Mouse (Mus musculus) liver, adult (tissue): ENCODE results near the gene Cyld.

Experiments used
- GATA4 ChIP-seq: IDR thresholded peaks from 2 replicates; pipeline ENCODE4 v1.6.1; 2014; ENCODE audit warnings: mild to moderate bottlenecking, low read length; ENCODE audit not compliant: insufficient replicate concordance

Cyld gene

DNA sequence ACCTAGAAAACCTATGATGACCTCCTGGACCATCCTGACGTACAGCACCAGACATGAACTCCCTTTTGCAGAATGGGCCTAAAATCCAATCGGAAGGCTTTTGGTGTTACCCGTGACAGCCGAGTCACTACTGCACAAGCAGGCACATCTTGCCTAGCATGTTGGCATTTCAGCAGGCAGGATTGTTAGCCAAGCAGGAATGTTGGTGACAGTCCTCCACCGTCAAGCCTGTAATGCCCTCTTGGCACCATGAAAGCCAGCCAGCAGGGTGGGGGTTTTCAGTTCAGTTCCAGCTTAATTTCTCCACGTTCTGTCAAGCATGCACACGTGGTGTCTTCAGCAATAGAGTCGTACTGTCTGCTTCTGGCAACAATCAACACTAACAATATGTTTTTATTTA, 19.8 kb upstream of the Cyld start:
- TF ChIP-seq GATA4, result no peak

GRCm38 (mm10) chr8:88680566-88680965, 16.3 kb upstream of the Cyld start:
- TF ChIP-seq GATA4, result no peak

GRCm38 (mm10) chr8:88681046-88681445, 15.8 kb upstream of the Cyld start:
- no peak for TF ChIP-seq GATA4

- no peak for TF ChIP-seq GATA4
Measured at GRCm38 (mm10) chr8:88683656-88684289, 13.1 kb upstream of the Cyld start.

- TF ChIP-seq GATA4, result no peak
Measured at GRCm38 (mm10) chr8:88686226-88686905, 10.5 kb upstream of the Cyld start.

DNA sequence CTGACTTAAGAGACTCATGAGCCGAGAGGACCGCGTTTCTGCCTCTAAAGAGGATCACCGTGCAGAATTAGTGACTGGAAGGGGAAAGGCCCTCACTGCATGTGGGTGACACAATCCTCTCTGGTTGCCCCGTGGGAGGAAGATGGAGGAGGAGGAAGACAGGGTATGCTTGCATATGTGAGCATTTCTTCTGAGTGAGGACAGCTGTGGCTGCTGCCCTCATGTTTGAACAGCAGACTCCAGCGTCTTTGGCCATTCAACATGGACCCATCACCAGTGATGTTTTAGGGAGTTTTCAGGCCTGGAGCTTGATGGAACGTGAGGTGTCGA, 10.0 kb upstream of the Cyld start:
- TF ChIP-seq GATA4, result no peak

GRCm38 (mm10) chr8:88689151-88689550, 7.7 kb upstream of the Cyld start:
- no peak for TF ChIP-seq GATA4

- no peak for TF ChIP-seq GATA4
Measured at GRCm38 (mm10) chr8:88689891-88690290, 6.9 kb upstream of the Cyld start.

- no peak for TF ChIP-seq GATA4
Measured at GRCm38 (mm10) chr8:88691342-88691948, 5.4 kb upstream of the Cyld start.

DNA sequence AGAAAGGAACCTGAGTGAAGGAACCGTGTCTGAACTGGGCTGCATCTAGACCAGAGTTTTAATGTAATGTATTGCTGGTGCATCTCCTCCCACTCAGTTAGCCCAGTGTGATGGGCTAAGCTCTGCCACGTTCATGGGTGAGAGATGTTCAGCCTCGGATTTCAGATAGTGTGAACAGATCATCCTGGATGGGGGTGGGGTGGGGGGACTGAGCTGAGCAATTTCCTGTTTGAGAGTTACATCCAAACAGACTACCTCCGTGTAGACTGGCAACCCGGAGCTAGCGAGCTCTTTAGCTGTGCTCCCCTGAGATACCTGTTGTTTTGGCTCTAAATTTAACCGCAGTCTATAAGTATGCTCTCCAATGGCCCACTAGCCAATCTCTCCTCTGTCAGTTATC, 4.9 kb upstream of the Cyld start:
- TF ChIP-seq GATA4, result no peak

DNA sequence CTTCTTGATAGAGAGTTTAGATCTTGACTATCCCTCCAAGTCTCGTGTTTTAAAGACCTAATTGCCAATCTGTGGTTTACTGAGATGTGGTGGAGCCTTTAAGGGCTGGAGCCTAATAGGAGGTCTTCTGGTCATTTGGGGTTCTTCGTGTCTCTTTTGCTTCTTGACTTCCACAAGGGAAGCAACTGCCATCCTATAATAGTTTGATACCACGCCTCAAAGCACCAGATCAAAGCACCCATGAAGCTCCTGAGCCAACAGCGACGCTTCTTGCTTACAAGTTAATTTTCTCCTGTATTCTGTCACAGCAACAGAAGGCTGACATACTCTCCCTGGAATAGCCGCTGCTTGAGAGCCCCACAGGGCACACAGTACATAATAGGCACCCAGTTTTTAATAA, 4.0 kb upstream of the Cyld start:
- TF ChIP-seq GATA4, result no peak

DNA sequence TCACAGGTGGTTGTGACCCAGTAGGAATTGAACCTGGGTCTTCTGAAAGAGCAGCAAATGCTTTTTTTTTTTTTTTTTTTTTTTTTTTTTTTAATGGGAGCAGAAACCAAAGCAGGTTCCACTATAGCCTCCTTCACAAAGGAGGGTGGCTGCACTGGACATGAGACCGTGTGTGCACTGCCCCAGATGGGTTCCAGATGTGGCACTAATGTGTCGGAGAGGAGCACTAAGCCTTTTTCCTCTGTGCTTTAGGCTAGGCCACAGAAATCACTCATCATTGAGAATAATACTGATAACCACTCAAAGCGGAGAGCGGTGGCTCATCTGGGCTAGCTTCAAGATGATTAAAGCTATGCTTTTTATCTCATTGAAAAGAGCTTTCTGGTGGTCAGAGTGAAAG, 3.5 kb upstream of the Cyld start:
- TF ChIP-seq GATA4, result no peak

DNA sequence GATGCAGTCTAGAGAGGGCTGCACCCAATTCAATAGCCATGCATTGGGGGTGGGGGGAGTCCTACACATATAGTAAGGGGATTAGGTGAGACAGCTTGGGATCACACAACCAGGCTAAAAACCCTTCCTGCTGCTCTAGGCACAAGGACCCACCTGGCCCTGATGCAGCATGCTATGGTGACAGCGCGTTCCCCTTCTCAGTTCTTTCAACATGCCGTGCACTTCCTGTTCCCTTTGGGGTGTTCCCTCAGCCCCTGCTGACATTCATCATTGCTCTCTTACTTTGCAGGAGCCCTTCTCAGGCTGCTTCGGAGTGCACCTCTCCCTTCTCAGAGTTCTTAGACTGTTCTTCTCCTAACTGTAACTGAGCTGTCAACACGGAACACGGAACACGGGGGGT, 2.5 kb upstream of the Cyld start:
- no peak for TF ChIP-seq GATA4

DNA sequence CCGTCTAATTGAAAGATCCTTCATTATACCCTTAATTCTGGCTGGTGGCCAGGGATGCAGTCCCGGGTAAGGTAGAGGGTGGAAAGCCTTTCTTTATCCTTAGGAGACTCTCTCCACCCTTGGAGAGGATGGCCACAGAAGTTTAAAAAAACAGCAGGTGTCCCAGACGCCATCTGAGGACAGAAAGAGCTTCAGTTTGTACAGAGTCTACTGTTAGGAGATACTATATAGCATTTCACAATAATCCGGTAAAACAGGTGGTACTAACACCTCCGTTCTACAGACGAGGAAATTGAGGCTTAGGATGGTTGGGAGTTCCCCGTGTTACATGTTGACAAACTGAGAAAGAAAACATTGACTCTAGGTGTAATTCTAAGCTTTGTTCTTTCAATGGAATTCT, 600 bp upstream of the Cyld start:
- TF ChIP-seq GATA4, result no peak

GRCm38 (mm10) chr8:88697642-88698031, 809 bp downstream of the Cyld start:
- TF ChIP-seq GATA4, result no peak

DNA sequence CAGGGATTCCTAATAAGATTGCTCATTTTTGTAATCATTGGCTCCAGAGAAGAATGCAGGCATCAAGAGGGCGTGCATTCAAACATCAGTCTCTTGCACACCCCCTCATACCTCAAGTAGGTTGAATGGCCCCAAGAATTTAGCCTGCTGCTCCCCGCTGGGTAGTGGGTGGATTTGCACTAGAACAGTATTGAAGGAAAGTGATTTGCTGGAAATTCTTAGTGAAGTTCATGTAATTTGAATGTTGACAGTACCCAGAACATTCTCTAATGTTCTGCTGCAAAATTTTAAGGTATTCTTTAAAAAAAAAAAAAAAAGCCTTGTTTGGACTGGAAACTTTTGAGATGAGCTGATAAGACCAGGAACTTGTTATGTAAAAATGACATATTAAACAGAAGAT, 1.2 kb downstream of the Cyld start:
- TF ChIP-seq GATA4, result no peak

DNA sequence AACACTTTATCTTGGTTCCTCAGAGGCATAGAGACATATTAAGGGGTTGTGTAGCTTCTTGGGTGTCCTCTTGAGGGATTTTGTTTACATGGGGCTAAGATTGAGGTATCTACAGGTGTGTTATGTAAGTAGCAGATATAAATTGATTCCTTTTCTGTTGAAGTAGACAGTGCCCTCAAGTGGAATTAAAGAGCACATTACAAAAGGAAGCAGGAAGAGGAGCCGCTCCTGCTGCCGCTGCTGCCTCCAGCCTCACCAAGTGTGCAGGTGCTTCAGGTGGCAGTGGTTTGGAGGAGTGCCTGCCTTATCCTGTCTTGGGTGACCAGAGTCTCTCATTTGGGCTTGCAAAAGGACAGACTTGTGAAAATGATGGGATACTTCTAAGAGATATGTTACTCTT, 4.8 kb downstream of the Cyld start:
- no peak for TF ChIP-seq GATA4
